Mouse (Mus musculus) brain, embryonic 14.5 days (tissue): ENCODE results near the gene Fam19a4.

ENCODE experiments used
- CTCF ChIP-seq: fragments of 200-500 bp; IDR thresholded peaks from 2 replicates; pipeline ENCODE4 v1.5.1; 2012; ENCODE audit warnings: inconsistent platforms, mild to moderate bottlenecking, moderate library complexity, borderline replicate concordance; ENCODE audit not compliant: insufficient read depth, insufficient read length; ENCODE audit errors: extremely low read depth
- POLR2A ChIP-seq: fragments of 200-500 bp; IDR thresholded peaks from 2 replicates; pipeline ENCODE4 v1.6.1; 2012; ENCODE audit warnings: mild to moderate bottlenecking, inconsistent platforms, borderline replicate concordance; ENCODE audit not compliant: poor library complexity, insufficient read depth, insufficient read length, severe bottlenecking; ENCODE audit errors: extremely low read depth

- peak; percentile 80; the same call in 1 of the 2 replicates for TF ChIP-seq CTCF
- TF ChIP-seq POLR2A, result no peak
Observed at GRCm38 (mm10) chr6:97005038-97005437, 55.2 kb downstream of the Fam19a4 start.
